18 mouse cellular contexts compared by ENCODE assay signal in the genomic region with DNA sequence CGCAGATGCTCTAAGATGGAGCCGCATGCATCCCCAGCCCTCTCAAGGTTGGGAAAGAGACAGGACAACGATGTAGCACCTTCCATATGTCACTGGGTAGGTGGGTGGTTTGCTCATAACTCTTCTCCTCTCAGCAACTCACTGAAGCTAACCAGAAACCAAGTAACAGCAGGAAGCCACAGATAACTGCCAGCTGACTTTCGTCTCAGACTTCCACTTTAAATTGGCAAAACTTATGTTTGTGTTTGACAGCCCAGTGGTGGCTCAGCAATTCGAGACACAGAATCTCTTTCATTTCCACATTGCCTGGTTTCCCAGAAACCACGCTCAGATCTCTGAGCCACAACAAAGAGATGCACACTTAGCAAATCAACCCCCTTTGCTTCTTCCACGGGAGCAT.
DNase-seq lines count a peak whose midpoint lies in the region; ATAC-seq and TF ChIP-seq lines count a peak whose summit lies in the region.
"Had no signal": no experiment of that assay in that cellular context is flagged by ENCODE, and none has a peak within 500 bp of the region (broad histone marks: within the 10 kb centered on the region; RNA-seq: fewer than 3 reads in every experiment).

No protein-coding gene starts in this region.

- no peak overlapping the region for H3K27ac ChIP-seq in hindbrain, postnatal 0 days
- H3K27ac ChIP-seq in hindbrain, embryonic 11.5 days (ENCODE audit: low read depth, low read length) = no peak overlapping the region
- no peak overlapping the region for H3K27ac ChIP-seq in intestine, postnatal 0 days (ENCODE audit: low read depth, low read length)
- H3K27ac ChIP-seq: forebrain, embryonic 15.5 days; hindbrain, embryonic 12.5 days; liver, embryonic 13.5 days had no signal

- no peaks in the 10 kb centered on the region for H3K36me3 ChIP-seq in hindbrain, postnatal 0 days (ENCODE audit: insufficient read depth, low read length)
- H3K36me3 ChIP-seq in hindbrain, embryonic 11.5 days (ENCODE audit: control insufficient read depth, insufficient read depth, low read length) = no peaks in the 10 kb centered on the region
- no peaks in the 10 kb centered on the region for H3K36me3 ChIP-seq in intestine, postnatal 0 days (ENCODE audit: control insufficient read depth, insufficient read depth)
- H3K36me3 ChIP-seq: forebrain, embryonic 15.5 days; hindbrain, embryonic 12.5 days; liver, embryonic 13.5 days had no signal

- H3K4me1 ChIP-seq in hindbrain, postnatal 0 days (ENCODE audit: insufficient read depth, low read length) = no peaks in the 10 kb centered on the region
- H3K4me1 ChIP-seq in hindbrain, embryonic 11.5 days (replicated peaks; ENCODE audit: control insufficient read depth, insufficient read depth, low read length) = no peaks in the 10 kb centered on the region
- H3K4me1 ChIP-seq in intestine, postnatal 0 days (replicated peaks; ENCODE audit: control insufficient read depth, insufficient read depth, low read length) = no peaks in the 10 kb centered on the region
- H3K4me1 ChIP-seq: forebrain, embryonic 15.5 days; hindbrain, embryonic 12.5 days; liver, embryonic 13.5 days had no signal

- DNase-seq in hindbrain, postnatal 0 days (ENCODE audit: low spot score) = peak; percentile 3
- no peak for DNase-seq in hindbrain, embryonic 11.5 days (ENCODE audit: low spot score)
- DNase-seq in right cerebral cortex, adult 2 months (ENCODE audit: low spot score in 2 of 2) = peak; percentile 11 to 21
- no peak for DNase-seq in right cerebral cortex, postnatal 4 days
- DNase-seq in telencephalon, adult 2 months (ENCODE audit: low read depth, low spot score) = peak; percentile 11
- DNase-seq: adrenal gland, postnatal 14 days; cerebellum, adult 9-10 months; gastrocnemius, postnatal 10 days; kidney, postnatal 14 days; liver, embryonic 13.5 days; right cerebral cortex, adult 18-20 months had no signal

- H3K9ac ChIP-seq in hindbrain, postnatal 0 days (replicated peaks; ENCODE audit: low read length) = no peak overlapping the region
- H3K9ac ChIP-seq in hindbrain, embryonic 11.5 days (ENCODE audit: low read depth, low read length) = no peak overlapping the region
- H3K9ac ChIP-seq in intestine, postnatal 0 days (ENCODE audit: low read depth, low read length) = no peak overlapping the region
- H3K9ac ChIP-seq: forebrain, embryonic 15.5 days; hindbrain, embryonic 12.5 days; liver, embryonic 13.5 days had no signal

- H3K4me2 ChIP-seq in hindbrain, postnatal 0 days (ENCODE audit: low read depth, low read length) = no peak overlapping the region
- H3K4me2 ChIP-seq in hindbrain, embryonic 11.5 days (replicated peaks; ENCODE audit: low read depth, low read length) = no peak overlapping the region
- H3K4me2 ChIP-seq in intestine, postnatal 0 days (replicated peaks; ENCODE audit: low read depth) = no peak overlapping the region
- H3K4me2 ChIP-seq: forebrain, embryonic 15.5 days; heart, embryonic 11.5 days; hindbrain, embryonic 12.5 days; liver, embryonic 13.5 days had no signal

- H3K27me3 ChIP-seq in hindbrain, postnatal 0 days (ENCODE audit: insufficient read depth, low read length) = no peaks in the 10 kb centered on the region
- H3K27me3 ChIP-seq in hindbrain, embryonic 11.5 days (ENCODE audit: control insufficient read depth, insufficient read depth, low read length) = no peaks in the 10 kb centered on the region
- no peaks in the 10 kb centered on the region for H3K27me3 ChIP-seq in intestine, postnatal 0 days (replicated peaks; ENCODE audit: control insufficient read depth, insufficient read depth, low read length)
- H3K27me3 ChIP-seq: forebrain, embryonic 15.5 days; hindbrain, embryonic 12.5 days; liver, embryonic 13.5 days had no signal

- no peak overlapping the region for H3K4me3 ChIP-seq in hindbrain, postnatal 0 days (ENCODE audit: low read length)
- H3K4me3 ChIP-seq in hindbrain, embryonic 11.5 days (ENCODE audit: low read depth, low read length) = no peak overlapping the region
- H3K4me3 ChIP-seq in intestine, postnatal 0 days (ENCODE audit: low read depth, low read length) = no peak overlapping the region
- H3K4me3 ChIP-seq: erythroblast, embryonic 14.5 days; forebrain, embryonic 15.5 days; hindbrain, embryonic 12.5 days; liver, embryonic 13.5 days had no signal

- no peak for TF ChIP-seq CTCF in hindbrain, postnatal 0 days (IDR thresholded peaks at IDR 0.05; ENCODE audit: low read depth)
- TF ChIP-seq CTCF in intestine, postnatal 0 days (IDR thresholded peaks at IDR 0.05; ENCODE audit: low read depth) = no peak

- ATAC-seq in hindbrain, postnatal 0 days = no peak
- no peak for ATAC-seq in hindbrain, embryonic 11.5 days (ENCODE audit: low FRiP score)
- ATAC-seq in common myeloid progenitor, adult 5-6 weeks (replicated peaks; ENCODE audit: low read depth, poor library complexity, severe bottlenecking) = peak; percentile 88
- no peak for ATAC-seq in intestine, postnatal 0 days
- ATAC-seq: forebrain, embryonic 15.5 days; intestine, embryonic 16.5 days had no signal

- WGBS in hindbrain, postnatal 0 days = 62% methylated on average over 7 of the region's 7 CpGs
- WGBS in hindbrain, embryonic 11.5 days = 79% methylated on average over 7 of the region's 7 CpGs
- 57% methylated on average over 7 of the region's 7 CpGs for WGBS in intestine, postnatal 0 days

- no peaks in the 10 kb centered on the region for H3K9me3 ChIP-seq in hindbrain, postnatal 0 days (ENCODE audit: low read length)
- no peaks in the 10 kb centered on the region for H3K9me3 ChIP-seq in hindbrain, embryonic 11.5 days (ENCODE audit: control insufficient read depth, low read length)
- H3K9me3 ChIP-seq in intestine, postnatal 0 days (ENCODE audit: control insufficient read depth) = no peaks in the 10 kb centered on the region
- H3K9me3 ChIP-seq: forebrain, embryonic 15.5 days; hindbrain, embryonic 12.5 days; liver, embryonic 13.5 days had no signal

Comparison
In these comparisons a context has a peak if more than half of its experiments do, and no peak if none do; other contexts are left out.
1. DNase-seq: peak in hindbrain, postnatal 0 days (single experiment), right cerebral cortex, adult 2 months (2 of 2) and telencephalon, adult 2 months (single experiment); none in hindbrain, embryonic 11.5 days (single experiment) and right cerebral cortex, postnatal 4 days (single experiment).